Mouse (Mus musculus) E14TG2a.4 (cell line): ENCODE data around the gene Lrrc15.

Experiments used
- H3K27me3 ChIP-seq: 2 replicates; pipeline ENCODE4 v1.6.1; 2014; ENCODE audit warnings: low read length, control low read depth; ENCODE audit not compliant: insufficient read depth
- H3K36me3 ChIP-seq: 2 replicates; pipeline ENCODE4 v1.6.1; 2014; ENCODE audit warnings: low read length, control low read depth; ENCODE audit not compliant: insufficient read depth
- H3K4me1 ChIP-seq: replicated peaks from 2 replicates; pipeline ENCODE4 v1.6.1; 2014; ENCODE audit warnings: low read depth, low read length, control low read depth
- H3K4me3 ChIP-seq: replicated peaks from 2 replicates; pipeline ENCODE4 v1.5.1; 2014; ENCODE audit warnings: mild to moderate bottlenecking, low read length
- H3K9me3 ChIP-seq: 2 replicates; pipeline ENCODE4 v1.6.1; 2014; ENCODE audit warnings: low read length, control low read depth
- CTCF ChIP-seq: conservative IDR thresholded peaks from 2 replicates; pipeline ENCODE4 v1.5.1; 2014; ENCODE audit warnings: low read length
- NANOG ChIP-seq: IDR thresholded peaks from 2 replicates; pipeline ENCODE4 v1.6.1; 2014; ENCODE audit warnings: borderline replicate concordance, low read length, mixed read lengths
- POU5F1 ChIP-seq: IDR thresholded peaks from 2 replicates; pipeline ENCODE4 v1.6.1; 2014; ENCODE audit warnings: low read length, borderline replicate concordance

Gene Lrrc15

GRCm38 (mm10) chr16:30306102-30306501 lies 23.0 kb upstream of the Lrrc15 start:
- H3K9me3 ChIP-seq: no peaks in the 10 kb centered on the region
- H3K27me3 ChIP-seq: peaks cover 81% of the 10 kb centered on the region
- H3K36me3 ChIP-seq: 0 out of 2 replicates have a peak, but pooled peaks cover under 1% of the 10 kb centered on the region
- H3K4me1 ChIP-seq: peaks cover 23% of the 10 kb centered on the region
- no peak for TF ChIP-seq CTCF
- TF ChIP-seq POU5F1: no peak
- TF ChIP-seq NANOG: no peak
- H3K4me3 ChIP-seq: no peak overlapping the region

GRCm38 (mm10) chr16:30304236-30304635 lies 21.2 kb upstream of the Lrrc15 start:
- Histone ChIP-seq H3K4me1 (peaks cover 12% of the 10 kb centered on the region), H3K27me3 (peaks cover 74% of the 10 kb centered on the region), H3K4me3 (no peak overlapping the region), H3K36me3 (no peaks in the 10 kb centered on the region), H3K9me3 (no peaks in the 10 kb centered on the region)
- no peak for TF ChIP-seq CTCF

GRCm38 (mm10) chr16:30303411-30303810 lies 20.4 kb upstream of the Lrrc15 start:
- no peaks in the 10 kb centered on the region for H3K36me3 ChIP-seq
- TF ChIP-seq POU5F1: no peak
- no peak for TF ChIP-seq CTCF
- TF ChIP-seq NANOG: no peak
- H3K4me1 ChIP-seq: peaks cover 8% of the 10 kb centered on the region; the same call in 1 of the 2 replicates
- H3K27me3 ChIP-seq: peaks cover 65% of the 10 kb centered on the region
- H3K9me3 ChIP-seq: no peaks in the 10 kb centered on the region
- H3K4me3 ChIP-seq: no peak overlapping the region

DNA sequence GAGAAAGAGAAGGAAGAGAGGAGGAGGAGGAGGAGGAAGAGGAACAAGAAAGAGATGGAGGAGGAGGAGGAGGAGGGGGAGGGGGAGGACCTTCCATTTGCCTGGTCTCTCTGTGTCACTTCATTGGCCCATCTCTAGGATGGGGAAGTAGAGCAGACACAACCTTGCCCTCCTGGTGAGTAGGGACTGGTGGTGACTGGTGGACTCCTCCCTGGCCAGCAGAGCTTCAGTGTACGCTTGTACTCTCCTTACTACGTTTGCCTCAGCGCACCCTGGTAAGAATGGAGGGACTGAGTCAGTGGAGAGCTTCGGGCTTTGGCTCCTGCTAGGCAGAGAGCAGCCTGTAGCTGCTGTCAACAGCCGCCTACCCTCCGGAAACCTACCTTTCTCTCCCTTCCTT lies 19.6 kb upstream of the Lrrc15 start:
- Histone ChIP-seq H3K27me3 (peaks cover 58% of the 10 kb centered on the region), H3K36me3 (no peaks in the 10 kb centered on the region), H3K9me3 (no peaks in the 10 kb centered on the region), H3K4me1 (0 out of 2 replicates have a peak, but pooled peaks cover under 1% of the 10 kb centered on the region), H3K4me3 (no peak overlapping the region)
- TF ChIP-seq NANOG: no peak
- TF ChIP-seq CTCF: no peak

DNA sequence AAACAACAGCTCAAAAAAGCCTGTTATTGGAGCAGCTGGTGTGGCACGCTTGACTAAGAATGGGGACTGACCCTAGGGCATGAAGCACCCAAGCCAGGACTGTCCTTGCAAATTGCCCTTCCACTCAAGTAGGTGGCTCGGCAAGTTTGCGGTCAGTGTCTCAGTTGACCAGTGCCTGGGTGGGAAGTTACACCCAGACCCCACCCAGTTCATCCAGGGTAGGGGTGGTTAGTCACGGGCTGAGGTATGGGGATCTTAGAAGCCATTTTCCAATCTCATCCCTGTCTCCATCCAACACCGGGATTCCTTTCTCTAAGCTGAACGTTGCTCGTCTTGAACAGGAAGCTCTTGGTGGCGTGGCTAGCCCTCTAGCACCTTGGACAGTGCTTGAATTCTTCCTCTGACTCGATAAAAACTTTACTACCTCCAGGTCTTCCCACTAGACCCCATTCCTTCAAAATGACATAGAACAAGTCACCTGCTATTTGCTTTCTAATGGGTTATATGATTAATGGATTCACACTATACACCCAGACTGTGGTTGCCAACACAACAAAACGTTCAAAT lies 16.7 kb upstream of the Lrrc15 start:
- TF ChIP-seq POU5F1 (no peak), NANOG (no peak), CTCF (no peak)
- Histone ChIP-seq H3K27me3 (peaks cover 42% of the 10 kb centered on the region), H3K9me3 (no peaks in the 10 kb centered on the region), H3K36me3 (no peaks in the 10 kb centered on the region), H3K4me3 (no peak overlapping the region), H3K4me1 (peaks cover 6% of the 10 kb centered on the region; the same call in 1 of the 2 replicates)

- H3K4me1 ChIP-seq: peaks cover 6% of the 10 kb centered on the region; the same call in 1 of the 2 replicates
- no peaks in the 10 kb centered on the region for H3K9me3 ChIP-seq
- TF ChIP-seq NANOG (no peak), POU5F1 (no peak), CTCF (no peak)
- H3K36me3 ChIP-seq: no peaks in the 10 kb centered on the region
- H3K4me3 ChIP-seq: no peak overlapping the region
- peaks cover 28% of the 10 kb centered on the region for H3K27me3 ChIP-seq
Observed at GRCm38 (mm10) chr16:30297450-30297849, 14.4 kb upstream of the Lrrc15 start.

- TF ChIP-seq NANOG: no peak
- H3K4me1 ChIP-seq: peaks cover 6% of the 10 kb centered on the region; the same call in 1 of the 2 replicates
- H3K9me3 ChIP-seq: no peaks in the 10 kb centered on the region
- no peaks in the 10 kb centered on the region for H3K36me3 ChIP-seq
- peaks cover 21% of the 10 kb centered on the region for H3K27me3 ChIP-seq
- H3K4me3 ChIP-seq: no peak overlapping the region
Observed at GRCm38 (mm10) chr16:30296601-30297275, 13.7 kb upstream of the Lrrc15 start.

DNA sequence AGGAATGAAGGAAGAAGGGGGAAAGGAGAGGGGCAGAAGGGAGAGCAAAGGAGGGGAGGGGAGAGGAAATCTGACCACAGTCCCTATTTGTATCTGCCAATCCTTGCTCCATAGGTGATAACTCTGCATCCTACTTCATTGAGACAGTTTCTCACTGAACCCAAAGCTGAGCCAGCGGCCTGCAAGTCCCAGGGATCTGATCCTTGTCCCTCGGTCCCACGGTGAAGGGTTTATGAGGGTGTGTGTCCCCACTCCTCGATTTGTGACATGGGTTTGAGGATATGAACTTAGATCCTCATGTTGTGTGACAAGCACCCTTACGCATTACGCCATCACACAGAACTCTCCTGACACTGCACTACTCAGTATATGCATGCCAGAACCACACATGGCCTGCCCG lies 12.1 kb upstream of the Lrrc15 start:
- no peaks in the 10 kb centered on the region for H3K9me3 ChIP-seq
- H3K27me3 ChIP-seq: peaks cover 11% of the 10 kb centered on the region
- H3K4me3 ChIP-seq: no peak overlapping the region
- TF ChIP-seq NANOG: no peak
- TF ChIP-seq CTCF: no peak
- TF ChIP-seq POU5F1: no peak
- no peaks in the 10 kb centered on the region for H3K36me3 ChIP-seq
- peaks cover 6% of the 10 kb centered on the region; the same call in 1 of the 2 replicates for H3K4me1 ChIP-seq

DNA sequence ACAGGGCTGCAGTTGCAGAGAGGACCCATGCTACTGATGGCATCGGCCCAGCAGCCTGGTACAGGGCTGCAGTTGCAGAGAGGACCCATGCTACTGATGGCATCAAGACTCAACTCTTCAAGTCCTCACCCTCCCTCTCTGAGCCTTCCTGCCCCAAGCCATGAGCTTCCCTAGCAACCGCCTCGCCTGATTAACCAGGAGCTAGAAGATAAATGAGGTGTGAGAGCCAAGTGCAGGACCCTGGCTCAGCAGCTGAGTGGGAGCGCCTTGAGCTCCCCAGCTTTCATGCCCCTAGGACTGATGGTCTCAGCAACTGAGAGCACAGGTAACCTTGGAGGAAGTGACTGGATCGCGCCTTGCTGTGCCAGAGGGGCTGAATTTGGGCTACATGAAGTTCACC lies 7.4 kb upstream of the Lrrc15 start:
- peaks cover 29% of the 10 kb centered on the region for H3K27me3 ChIP-seq
- no peaks in the 10 kb centered on the region for H3K36me3 ChIP-seq
- H3K4me1 ChIP-seq: peaks cover 12% of the 10 kb centered on the region
- no peak overlapping the region for H3K4me3 ChIP-seq
- H3K9me3 ChIP-seq: no peaks in the 10 kb centered on the region
- TF ChIP-seq NANOG (no peak), POU5F1 (no peak), CTCF (no peak)
